Mouse (Mus musculus) heart, embryonic 13.5 days (tissue): ENCODE data around the gene Atp8a1. TPM values are rescaled to one million over a fixed set of nuclear protein-coding genes. Genes with fewer than 3 reads are reported as not detected.

Experiments
- ATAC-seq: fragments of 200-750 bp; cut with Nextera tagmentation; 2 replicates; pipeline ENCODE4 v1.8.0; 2017; ENCODE audit warnings: moderate TSS enrichment; ENCODE audit not compliant: insufficient number of reproducible peaks, low FRiP score, low TSS enrichment; ENCODE audit errors: extremely low read depth
- H3K27ac ChIP-seq: fragments of 300-500 bp; sonication (generic); replicated peaks from 2 replicates; pipeline ENCODE4 v1.5.1; 2015; ENCODE audit warnings: moderate library complexity, mild to moderate bottlenecking, inconsistent platforms
- H3K27me3 ChIP-seq: fragments of 300-500 bp; sonication (generic); replicated peaks from 2 replicates; pipeline ENCODE4 v1.6.1; 2015; ENCODE audit warnings: mild to moderate bottlenecking, inconsistent platforms
- H3K36me3 ChIP-seq: fragments of 300-500 bp; sonication (generic); 2 replicates; pipeline ENCODE4 v1.6.1; 2015; ENCODE audit warnings: mild to moderate bottlenecking, inconsistent platforms
- H3K4me1 ChIP-seq: fragments of 300-500 bp; sonication (generic); 2 replicates; pipeline ENCODE4 v1.6.1; 2015; ENCODE audit warnings: inconsistent platforms
- H3K4me2 ChIP-seq: fragments of 300-500 bp; sonication (generic); 2 replicates; pipeline ENCODE4 v1.6.1; 2015; ENCODE audit warnings: inconsistent platforms, mild to moderate bottlenecking, moderate library complexity
- H3K4me3 ChIP-seq: fragments of 300-500 bp; sonication (generic); 2 replicates; pipeline ENCODE4 v1.5.1; 2015; ENCODE audit warnings: moderate library complexity, mild to moderate bottlenecking, inconsistent platforms
- H3K9ac ChIP-seq: fragments of 300-500 bp; sonication (generic); 2 replicates; pipeline ENCODE4 v1.6.1; 2015; ENCODE audit warnings: inconsistent platforms, mild to moderate bottlenecking, moderate library complexity
- H3K9me3 ChIP-seq: fragments of 300-500 bp; sonication (generic); 2 replicates; pipeline ENCODE4 v1.6.1; 2016; ENCODE audit warnings: inconsistent platforms
- WGBS: fragments of 180-500 bp; shearing (Covaris S2); methylation state at CpG from one replicate; pipeline ENCODE4 v1.1.7; 2015; ENCODE audit warnings: mixed read lengths; 5-methylcytosine and 5-hydroxymethylcytosine counted together
- polyA plus RNA-seq: library from polyadenylated mRNA; unstranded; fragments of >200 nt; fragmentation: Nextera tagmentation; extraction: Ambion mirVana; gene quantifications from 2 replicates; pipeline ENCODE4 v1.2.1, GENCODE M21; 2015

Gene Atp8a1
- polyA plus RNA-seq, 1 experiment from 2014 or later = 8.1 TPM

DNA sequence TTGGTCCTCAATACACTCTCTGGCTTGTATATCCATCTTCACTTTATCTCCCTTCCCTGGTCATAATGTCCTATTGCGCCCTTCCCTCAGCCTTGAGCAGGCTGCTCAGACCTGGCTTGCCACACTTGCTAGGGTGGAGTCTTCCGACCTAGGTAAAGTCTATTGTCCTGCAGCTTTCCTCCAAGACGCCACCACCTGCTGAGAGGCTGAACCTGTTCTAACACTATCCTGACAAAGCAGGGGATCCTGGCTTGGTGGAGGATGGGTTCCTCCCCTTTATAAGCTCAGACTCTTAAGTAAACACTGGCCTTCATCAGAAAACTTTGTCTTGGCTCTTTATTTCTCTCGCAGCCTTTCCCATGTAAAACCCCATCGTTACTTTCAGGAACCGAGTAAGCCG lies 47.4 kb downstream of the Atp8a1 start:
- Histone ChIP-seq H3K9ac (no peak overlapping the region), H3K4me3 (no peak overlapping the region), H3K36me3 (no peaks in the 10 kb centered on the region), H3K27me3 (no peaks in the 10 kb centered on the region), H3K27ac (no peak overlapping the region), H3K4me1 (peaks cover 35% of the 10 kb centered on the region), H3K4me2 (no peak overlapping the region), H3K9me3 (no peaks in the 10 kb centered on the region)
- no peak for ATAC-seq
- 81% methylated on average over 7 of the region's 7 CpGs for WGBS

DNA sequence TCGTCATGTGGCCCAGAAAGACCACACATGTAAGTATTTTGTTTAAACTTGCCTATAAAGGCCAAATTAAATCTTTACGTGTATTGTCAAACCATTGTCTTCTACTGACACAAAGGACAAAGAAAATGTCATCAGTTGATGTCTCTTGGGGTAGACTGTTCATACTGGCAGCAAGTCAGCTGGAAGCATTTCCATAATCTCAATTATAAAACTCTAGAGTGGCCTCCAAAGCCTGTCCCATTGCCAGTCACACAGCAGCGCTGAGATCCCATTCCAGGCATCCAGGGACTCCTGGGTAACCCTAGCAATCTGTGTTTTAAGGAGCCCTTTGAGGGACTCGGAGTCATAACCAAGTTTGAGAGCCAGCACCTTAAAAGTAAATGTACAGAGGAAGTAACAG lies 48.9 kb downstream of the Atp8a1 start:
- no peaks in the 10 kb centered on the region for H3K9me3 ChIP-seq
- 84% methylated on average over 4 of the region's 4 CpGs for WGBS
- no peaks in the 10 kb centered on the region for H3K27me3 ChIP-seq
- no peak for ATAC-seq
- no peak overlapping the region for H3K9ac ChIP-seq
- H3K4me2 ChIP-seq = no peak overlapping the region
- H3K27ac ChIP-seq = no peak overlapping the region
- no peaks in the 10 kb centered on the region for H3K36me3 ChIP-seq
- H3K4me3 ChIP-seq = no peak overlapping the region
- H3K4me1 ChIP-seq = peaks cover 38% of the 10 kb centered on the region

DNA sequence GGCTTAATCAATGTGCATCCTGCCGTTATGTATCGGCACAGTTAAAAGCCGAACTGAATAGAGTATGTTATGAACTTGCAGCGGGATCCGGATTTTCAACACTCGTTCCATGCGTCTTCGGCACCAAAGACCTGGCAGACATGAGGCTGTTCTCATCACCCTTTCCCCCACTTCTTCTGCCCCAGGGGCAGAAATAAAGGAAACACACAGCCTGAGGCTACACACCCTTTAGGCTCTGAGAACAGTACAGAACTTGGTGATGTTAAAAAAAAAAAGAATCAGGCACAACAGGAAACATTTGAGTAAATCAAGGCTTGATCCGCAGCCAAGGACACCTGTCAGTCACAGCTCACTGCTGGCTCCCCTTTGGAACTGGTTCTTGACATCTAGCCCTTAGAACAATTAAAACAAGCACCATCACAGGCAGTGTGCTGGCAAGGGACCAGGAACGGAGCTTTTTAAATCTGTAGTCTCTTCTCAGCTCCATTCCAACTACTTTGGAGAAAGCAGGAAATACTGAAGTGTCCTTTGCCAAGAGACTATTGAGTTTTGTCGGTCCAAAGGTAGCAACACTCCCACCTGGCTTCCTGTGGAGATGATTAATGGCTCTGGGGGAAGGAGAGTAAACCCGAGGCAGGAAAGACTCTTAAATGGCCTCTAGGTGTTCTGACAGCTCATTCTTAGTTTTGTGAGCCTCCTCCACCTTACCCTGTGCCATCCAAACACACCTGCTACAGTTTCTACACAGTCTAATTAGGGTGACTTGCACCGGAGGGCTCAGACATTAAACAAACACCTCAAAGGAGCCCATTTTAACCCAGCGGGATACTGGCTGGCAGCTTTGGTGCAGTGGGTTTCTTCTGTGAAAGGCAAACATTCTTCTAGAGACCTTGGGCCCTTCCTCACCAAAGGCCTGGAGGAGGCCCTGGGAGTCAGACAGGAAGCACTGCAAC lies 50.0 kb downstream of the Atp8a1 start:
- WGBS = 64% methylated on average over 14 of the region's 14 CpGs
- H3K27ac ChIP-seq = no peak overlapping the region

DNA sequence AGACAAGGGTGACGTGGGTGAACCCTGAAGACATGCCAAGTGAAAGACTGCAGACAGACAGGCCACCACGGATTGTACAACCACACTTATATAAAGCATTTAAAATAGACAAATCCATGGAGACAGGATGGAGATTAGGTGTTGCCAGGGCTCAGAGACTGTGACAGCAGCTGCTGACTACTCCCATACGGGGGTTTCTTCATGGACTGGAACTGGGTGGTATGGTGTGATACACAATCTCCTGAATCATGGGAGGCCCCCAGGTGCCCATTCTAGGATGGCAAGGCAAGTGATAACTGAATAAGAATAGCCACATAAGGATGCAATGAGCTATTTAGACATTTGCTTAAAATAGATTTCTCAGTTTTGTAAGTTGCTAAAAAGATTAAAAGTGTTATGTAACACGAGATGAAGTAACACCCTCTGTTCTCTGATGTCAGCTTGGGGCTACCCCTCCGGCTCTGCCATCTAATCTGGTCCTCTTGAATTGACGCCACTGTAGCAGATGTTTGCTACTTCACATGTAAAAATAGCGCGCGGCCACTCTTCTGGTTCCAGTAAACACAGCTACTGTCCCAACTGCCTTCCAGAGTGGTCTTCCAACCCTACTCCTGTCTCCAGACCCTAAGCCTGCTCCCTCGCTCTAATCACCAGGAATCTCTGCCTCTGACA lies 53.0 kb downstream of the Atp8a1 start:
- ATAC-seq = no peak

More for the DNA sequence above, 50.0 kb downstream of the Atp8a1 start:
- Histone ChIP-seq H3K4me2 (no peak overlapping the region), H3K9me3 (no peaks in the 10 kb centered on the region), H3K9ac (no peak overlapping the region), H3K27me3 (no peaks in the 10 kb centered on the region), H3K4me3 (no peak overlapping the region), H3K4me1 (peaks cover 33% of the 10 kb centered on the region), H3K36me3 (no peaks in the 10 kb centered on the region)
- no peak for ATAC-seq

DNA sequence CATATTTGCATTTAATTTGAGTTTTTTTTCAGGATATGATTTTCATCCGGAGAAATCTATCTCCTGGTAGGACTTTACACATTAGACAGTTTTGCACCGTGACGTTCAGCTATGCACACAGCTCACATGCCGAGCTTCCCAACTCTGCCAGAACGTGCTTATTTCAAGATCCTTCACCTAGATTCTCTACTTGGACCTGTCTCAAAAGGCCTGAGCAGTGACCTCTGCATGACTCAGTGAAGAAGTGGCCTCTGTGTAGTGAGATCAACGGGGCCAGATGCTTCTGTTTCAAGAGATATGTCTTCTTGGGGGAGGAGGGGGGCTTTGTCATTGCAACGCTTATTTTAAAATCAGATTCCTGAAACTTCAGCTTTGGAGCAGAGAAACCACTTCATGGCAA lies 64.5 kb downstream of the Atp8a1 start:
- Histone ChIP-seq H3K27me3 (no peaks in the 10 kb centered on the region), H3K9ac (no peak overlapping the region), H3K36me3 (no peaks in the 10 kb centered on the region), H3K27ac (no peak overlapping the region), H3K4me3 (no peak overlapping the region), H3K9me3 (no peaks in the 10 kb centered on the region), H3K4me2 (no peak overlapping the region), H3K4me1 (peaks cover 16% of the 10 kb centered on the region)
- WGBS = 45% methylated on average over 7 of the region's 7 CpGs
- ATAC-seq = no peak

More for the DNA sequence above, 53.0 kb downstream of the Atp8a1 start:
- H3K9me3 ChIP-seq = no peaks in the 10 kb centered on the region
- no peak overlapping the region for H3K4me2 ChIP-seq
- WGBS = 44% methylated on average over 10 of the region's 10 CpGs
- no peaks in the 10 kb centered on the region for H3K27me3 ChIP-seq
- no peaks in the 10 kb centered on the region for H3K36me3 ChIP-seq
- peaks cover 20% of the 10 kb centered on the region for H3K4me1 ChIP-seq
- no peak overlapping the region for H3K9ac ChIP-seq
- H3K4me3 ChIP-seq = no peak overlapping the region
- H3K27ac ChIP-seq = no peak overlapping the region

DNA sequence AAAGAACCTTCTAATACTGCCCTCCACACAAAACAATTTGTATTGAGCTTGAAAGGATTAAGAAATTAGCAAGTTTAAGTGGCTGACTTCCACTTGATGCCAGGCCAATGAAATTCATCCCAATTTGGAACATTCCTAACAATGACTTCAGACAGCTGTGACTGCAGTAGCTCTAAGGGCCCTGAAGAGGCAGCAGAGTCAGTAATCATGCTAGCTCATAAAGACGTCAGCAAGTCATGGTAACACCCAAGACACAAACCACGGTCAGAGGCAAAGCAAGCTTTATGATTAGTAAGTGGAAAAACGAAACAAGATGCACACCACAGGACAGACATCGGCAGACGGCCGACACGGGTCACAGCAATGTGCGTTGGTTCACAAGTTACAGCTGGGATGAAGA lies 69.2 kb downstream of the Atp8a1 start:
- Histone ChIP-seq H3K9ac (no peak overlapping the region), H3K27me3 (no peaks in the 10 kb centered on the region), H3K36me3 (no peaks in the 10 kb centered on the region), H3K27ac (no peak overlapping the region), H3K4me3 (no peak overlapping the region), H3K4me2 (no peak overlapping the region), H3K9me3 (no peaks in the 10 kb centered on the region), H3K4me1 (peaks cover 16% of the 10 kb centered on the region)
- ATAC-seq = no peak
- 72% methylated on average over 8 of the region's 8 CpGs for WGBS

DNA sequence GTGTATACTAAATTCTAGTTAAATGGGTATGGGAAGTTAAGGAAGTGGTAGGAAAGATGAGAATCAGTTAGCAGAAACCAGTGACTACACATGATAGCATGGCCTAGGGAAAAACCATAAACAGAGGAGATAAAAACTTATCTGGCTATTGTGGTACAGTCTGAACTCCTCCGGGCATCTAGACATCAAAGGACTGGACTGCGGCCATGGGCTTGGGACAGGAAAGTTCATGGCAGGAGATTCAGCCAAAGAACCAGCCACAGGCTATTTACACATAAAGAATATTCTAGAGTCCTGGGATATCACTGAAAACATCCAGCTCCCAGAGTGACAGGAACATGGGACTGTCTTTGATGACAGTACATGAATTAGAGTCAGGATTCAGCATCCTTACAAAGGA lies 73.0 kb downstream of the Atp8a1 start:
- ATAC-seq = no peak
- Histone ChIP-seq H3K4me2 (no peak overlapping the region), H3K9ac (no peak overlapping the region), H3K27ac (no peak overlapping the region), H3K36me3 (no peaks in the 10 kb centered on the region), H3K9me3 (no peaks in the 10 kb centered on the region), H3K4me3 (no peak overlapping the region), H3K4me1 (no peaks in the 10 kb centered on the region), H3K27me3 (no peaks in the 10 kb centered on the region)
- WGBS = 60% methylated on average over 2 of the region's 2 CpGs

DNA sequence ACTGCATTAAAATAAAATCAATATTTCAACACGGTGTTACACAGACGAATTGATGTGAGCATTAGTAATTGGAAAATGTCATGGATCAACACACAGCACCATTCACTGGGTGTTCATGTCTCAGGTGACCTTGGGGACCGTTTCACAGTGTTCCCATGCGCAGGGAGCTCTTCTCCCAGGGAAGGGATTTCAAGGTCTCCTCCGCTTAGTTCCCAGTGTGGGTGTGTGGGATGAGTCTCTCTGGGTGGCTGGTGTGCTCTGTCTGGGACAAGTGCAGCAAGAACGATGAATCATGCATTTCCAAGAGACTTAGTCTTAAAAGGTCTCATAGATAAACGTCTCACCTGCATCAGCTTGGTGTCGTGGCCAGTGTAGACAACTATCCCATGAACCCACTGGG lies 78.5 kb downstream of the Atp8a1 start:
- 85% methylated on average over 8 of the region's 8 CpGs for WGBS

DNA sequence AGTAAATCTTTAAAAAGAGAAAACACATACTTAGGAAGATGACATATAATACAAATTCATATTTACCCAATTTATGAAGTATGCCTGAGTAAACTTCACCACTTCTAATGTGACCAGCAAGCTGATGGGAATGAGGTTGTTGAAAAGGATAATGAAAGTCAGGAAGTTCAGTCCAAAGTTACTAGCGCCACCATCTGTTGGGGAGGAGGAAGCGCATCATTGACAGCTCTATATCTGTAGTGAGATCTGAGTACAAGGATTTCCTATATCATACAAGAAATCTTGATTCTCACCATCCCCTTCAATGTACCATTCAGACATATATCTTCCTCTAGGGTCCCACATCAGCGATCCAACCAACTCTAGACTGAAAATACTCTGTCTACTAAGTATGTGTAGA lies 82.4 kb downstream of the Atp8a1 start:
- Histone ChIP-seq H3K36me3 (0 out of 2 replicates have a peak, but pooled peaks cover 5% of the 10 kb centered on the region), H3K9me3 (no peaks in the 10 kb centered on the region), H3K9ac (no peak overlapping the region), H3K4me3 (no peak overlapping the region), H3K27me3 (no peaks in the 10 kb centered on the region), H3K27ac (no peak overlapping the region), H3K4me2 (no peak overlapping the region), H3K4me1 (peaks cover 5% of the 10 kb centered on the region)
- no peak for ATAC-seq
- WGBS = 92% methylated on average over 3 of the region's 3 CpGs

More for the DNA sequence above, 78.5 kb downstream of the Atp8a1 start:
- Histone ChIP-seq H3K27me3 (no peaks in the 10 kb centered on the region), H3K4me3 (no peak overlapping the region), H3K9me3 (no peaks in the 10 kb centered on the region), H3K4me1 (no peaks in the 10 kb centered on the region), H3K27ac (no peak overlapping the region), H3K9ac (no peak overlapping the region), H3K4me2 (no peak overlapping the region), H3K36me3 (no peaks in the 10 kb centered on the region)
- ATAC-seq = no peak

DNA sequence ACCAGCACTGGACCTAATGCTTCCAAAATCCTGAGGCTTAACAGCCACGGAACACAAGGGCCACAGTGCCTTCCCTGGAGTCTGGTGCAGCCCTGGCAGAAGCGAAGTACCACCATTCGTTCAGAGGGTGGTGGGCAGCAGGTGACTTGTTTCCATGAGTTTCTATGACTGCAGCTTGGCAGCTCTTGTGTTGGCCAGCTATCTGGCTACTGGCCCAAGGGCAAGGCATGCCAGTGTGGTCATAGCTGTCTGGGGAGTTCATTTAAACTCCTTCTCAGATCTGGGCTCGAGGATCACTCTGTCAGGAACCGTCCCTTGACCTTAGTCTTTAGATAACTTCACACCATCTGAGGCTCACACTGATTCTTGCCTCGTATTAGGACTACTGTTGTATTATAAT lies 89.1 kb downstream of the Atp8a1 start:
- no peak overlapping the region for H3K4me3 ChIP-seq
- H3K4me2 ChIP-seq = no peak overlapping the region
- H3K27me3 ChIP-seq = no peaks in the 10 kb centered on the region
- H3K36me3 ChIP-seq = 0 out of 2 replicates have a peak, but pooled peaks cover 5% of the 10 kb centered on the region
- H3K9ac ChIP-seq = no peak overlapping the region
- H3K27ac ChIP-seq = no peak overlapping the region
- 80% methylated on average over 6 of the region's 6 CpGs for WGBS
- no peak for ATAC-seq
- peaks cover 9% of the 10 kb centered on the region for H3K4me1 ChIP-seq
- no peaks in the 10 kb centered on the region for H3K9me3 ChIP-seq

DNA sequence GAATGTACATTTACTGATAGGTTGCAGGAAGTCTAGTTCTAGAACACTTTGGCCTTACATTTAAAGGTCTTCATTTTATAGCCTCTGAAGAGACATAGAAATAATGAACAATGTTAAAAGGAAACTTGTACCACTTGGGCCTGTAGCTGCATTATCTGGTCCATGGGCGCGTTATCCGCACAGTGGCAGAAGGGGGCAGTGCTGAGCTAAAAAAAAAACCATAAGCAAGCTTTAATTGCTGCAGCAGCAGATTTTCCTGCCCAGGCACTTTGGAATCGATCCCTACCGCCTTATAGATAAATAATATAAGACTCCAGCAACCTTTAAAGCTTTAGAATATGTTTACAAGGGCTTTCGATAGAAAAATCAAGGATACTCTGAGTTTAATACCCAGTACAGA lies 91.1 kb downstream of the Atp8a1 start:
- Histone ChIP-seq H3K4me3 (no peak overlapping the region), H3K27me3 (no peaks in the 10 kb centered on the region), H3K9ac (no peak overlapping the region), H3K36me3 (no peaks in the 10 kb centered on the region), H3K9me3 (no peaks in the 10 kb centered on the region), H3K4me1 (peaks cover 9% of the 10 kb centered on the region), H3K27ac (no peak overlapping the region), H3K4me2 (no peak overlapping the region)
- 21% methylated on average over 6 of the region's 6 CpGs for WGBS
- ATAC-seq = no peak
